ENCODE assay signal across 8 mouse cellular contexts in genomic region chrX:48462297-48462696, GRCm38 (mm10). TPM values are rescaled to one million over a fixed set of nuclear protein-coding genes. Genes with fewer than 3 reads are reported as not detected.
A peak's percentile ranks its signal among the peaks of the same experiment; 100 is the strongest.
DNase-seq lines count a peak whose midpoint lies in the region; ATAC-seq and TF ChIP-seq lines count a peak whose summit lies in the region.

No protein-coding gene starts in this region.

- H3K4me3 ChIP-seq in heart, embryonic 11.5 days (ENCODE audit: low read depth, low read length), result peak overlapping the region; percentile 38
- H3K4me3 ChIP-seq in bone marrow, adult 2 months (replicated peaks; ENCODE audit: control insufficient read depth, low read depth, low read length), result peak overlapping the region; percentile 47
- H3K4me3 ChIP-seq in hindbrain, embryonic 13.5 days, result peak overlapping the region; percentile 29
- H3K4me3 ChIP-seq in midbrain, embryonic 13.5 days (replicated peaks), result peak overlapping the region; percentile 31

- intact Hi-C loops in heart, postnatal 10 days (cut with DNase I), result loop anchor here (1.0 kb wide), 1 partner anchor 39 kb away; no protein-coding TSS in a partner anchor

- WGBS in heart, embryonic 11.5 days (ENCODE audit: insufficient replicate concordance), result 28% methylated on average over 4 of the region's 4 CpGs
- WGBS in bone marrow, adult 2 months, result 50% methylated on average over 4 of the region's 4 CpGs
- 38% methylated on average over 4 of the region's 4 CpGs for WGBS in hindbrain, embryonic 13.5 days
- 30% methylated on average over 4 of the region's 4 CpGs for WGBS in midbrain, embryonic 13.5 days

- DNase-seq in heart, postnatal 10 days, result no peak
- no peak for DNase-seq in cerebellum, adult 11 months
- no peak for DNase-seq in right cerebral cortex, postnatal 10 days (ENCODE audit: low spot score in 2 of 2)
- DNase-seq in thymus, postnatal 36 days, result no peak

- no peak overlapping the region for H3K27ac ChIP-seq in heart, embryonic 11.5 days (ENCODE audit: low read depth, low read length)
- H3K27ac ChIP-seq in bone marrow, adult 2 months (ENCODE audit: control insufficient read depth, insufficient read depth, low read depth, low read length, poor library complexity), result no peak overlapping the region
- no peak overlapping the region for H3K27ac ChIP-seq in hindbrain, embryonic 13.5 days
- no peak overlapping the region for H3K27ac ChIP-seq in midbrain, embryonic 13.5 days

- no peak overlapping the region for H3K9ac ChIP-seq in heart, embryonic 11.5 days (ENCODE audit: low read depth, low read length)
- peak overlapping the region; percentile 30; the same call in 1 of the 2 replicates for H3K9ac ChIP-seq in hindbrain, embryonic 13.5 days
- no peak overlapping the region for H3K9ac ChIP-seq in midbrain, embryonic 13.5 days (replicated peaks)

- 0 out of 2 replicates have a peak, but pooled peaks cover 2% of the 10 kb centered on the region for H3K4me1 ChIP-seq in heart, embryonic 11.5 days (ENCODE audit: control insufficient read depth, insufficient read depth, low read length)
- no peaks in the 10 kb centered on the region; the same call in 1 of the 2 replicates for H3K4me1 ChIP-seq in bone marrow, adult 2 months (ENCODE audit: control insufficient read depth, insufficient read depth, low read length)
- no peaks in the 10 kb centered on the region for H3K4me1 ChIP-seq in hindbrain, embryonic 13.5 days (replicated peaks)
- no peaks in the 10 kb centered on the region for H3K4me1 ChIP-seq in midbrain, embryonic 13.5 days (replicated peaks)

- TF ChIP-seq CTCF in bone marrow, adult 2 months (IDR thresholded peaks at IDR 0.05; ENCODE audit: control insufficient read depth, insufficient read depth, low read length), result no peak

- no peaks in the 10 kb centered on the region for H3K9me3 ChIP-seq in heart, embryonic 11.5 days (replicated peaks; ENCODE audit: control insufficient read depth, low read length)
- H3K9me3 ChIP-seq in hindbrain, embryonic 13.5 days, result no peaks in the 10 kb centered on the region
- H3K9me3 ChIP-seq in midbrain, embryonic 13.5 days, result no peaks in the 10 kb centered on the region

- H3K4me2 ChIP-seq in heart, embryonic 11.5 days, result peak overlapping the region; percentile 69
- H3K4me2 ChIP-seq in hindbrain, embryonic 13.5 days, result peak overlapping the region; percentile 58
- peak overlapping the region; percentile 57 for H3K4me2 ChIP-seq in midbrain, embryonic 13.5 days (replicated peaks)

- TF ChIP-seq POLR2A in bone marrow, adult 2 months (IDR thresholded peaks at IDR 0.05; ENCODE audit: borderline replicate concordance, control insufficient read depth, low read depth, low read length), result no peak

- no peaks in the 10 kb centered on the region for H3K27me3 ChIP-seq in heart, embryonic 11.5 days (ENCODE audit: control insufficient read depth, insufficient read depth, low read length)
- no peaks in the 10 kb centered on the region for H3K27me3 ChIP-seq in hindbrain, embryonic 13.5 days
- H3K27me3 ChIP-seq in midbrain, embryonic 13.5 days, result no peaks in the 10 kb centered on the region

- ATAC-seq in heart, embryonic 11.5 days (replicated peaks; ENCODE audit: insufficient number of reproducible peaks, low FRiP score, low TSS enrichment), result peak; percentile 10; the same call in 1 of the 2 replicates
- peak; percentile 55; the same call in 1 of the 2 replicates for ATAC-seq in hindbrain, embryonic 13.5 days (ENCODE audit: low FRiP score)
- peak; percentile 55; the same call in 1 of the 2 replicates for ATAC-seq in midbrain, embryonic 13.5 days

- H3K36me3 ChIP-seq in heart, embryonic 11.5 days (ENCODE audit: control insufficient read depth, insufficient read depth, low read length), result no peaks in the 10 kb centered on the region
- no peaks in the 10 kb centered on the region for H3K36me3 ChIP-seq in hindbrain, embryonic 13.5 days
- no peaks in the 10 kb centered on the region for H3K36me3 ChIP-seq in midbrain, embryonic 13.5 days

RNA-seq across cellular contexts. Expression of gene Elf4, which starts 0.6 kb away (rescaled TPM):
- 14.3 and 17.3 TPM in 2 replicates for polyA plus RNA-seq in heart, embryonic 11.5 days (2014; fragmentation: Nextera tagmentation; extraction: Ambion mirVana)
- 10 to 100 TPM; 15.3 to 16.7 TPM for total RNA-seq in heart, postnatal 10 days (2021)
- 12.4 and 20.4 TPM in 2 replicates for polyA plus RNA-seq in bone marrow, adult 2 months (2011; ENCODE audit: insufficient read depth, insufficient read length, low replicate concordance, missing spikeins)
- 0.69 and 0.84 TPM in 2 replicates for polyA plus RNA-seq in hindbrain, embryonic 13.5 days (2015; fragmentation: Nextera tagmentation; extraction: Ambion mirVana)
- 0.46 and 0.77 TPM in 2 replicates for polyA plus RNA-seq in midbrain, embryonic 13.5 days (2015; fragmentation: Nextera tagmentation; extraction: Ambion mirVana)

RNA-seq across cellular contexts. Expression of gene Aifm1, which starts 51.1 kb away (rescaled TPM):
- 96.4 and 120 TPM in 2 replicates for polyA plus RNA-seq in heart, embryonic 11.5 days (2014; fragmentation: Nextera tagmentation; extraction: Ambion mirVana)
- total RNA-seq in heart, postnatal 10 days (2021), result 10 to 100 TPM; 92.5 to 97.6 TPM
- polyA plus RNA-seq in bone marrow, adult 2 months (2011; ENCODE audit: insufficient read depth, insufficient read length, low replicate concordance, missing spikeins), result 5.7 and 16.2 TPM in 2 replicates
- polyA plus RNA-seq in hindbrain, embryonic 13.5 days (2015; fragmentation: Nextera tagmentation; extraction: Ambion mirVana), result 43.1 and 45.7 TPM in 2 replicates
- polyA plus RNA-seq in midbrain, embryonic 13.5 days (2015; fragmentation: Nextera tagmentation; extraction: Ambion mirVana), result 45.3 and 46.3 TPM in 2 replicates

RNA-seq across cellular contexts. Expression of gene Rab33a, which starts 56.8 kb away (rescaled TPM):
- 6.8 and 7.1 TPM in 2 replicates for polyA plus RNA-seq in heart, embryonic 11.5 days (2014; fragmentation: Nextera tagmentation; extraction: Ambion mirVana)
- under 1 TPM in 1 of 2 experiments, not detected in 1; 0.30 TPM for total RNA-seq in heart, postnatal 10 days (2021)
- 1.3 TPM in 1 of 2 replicates, not detected in the other for polyA plus RNA-seq in bone marrow, adult 2 months (2011; ENCODE audit: insufficient read depth, insufficient read length, low replicate concordance, missing spikeins)
- 86.1 and 94.1 TPM in 2 replicates for polyA plus RNA-seq in hindbrain, embryonic 13.5 days (2015; fragmentation: Nextera tagmentation; extraction: Ambion mirVana)
- polyA plus RNA-seq in midbrain, embryonic 13.5 days (2015; fragmentation: Nextera tagmentation; extraction: Ambion mirVana), result 74.5 and 83.7 TPM in 2 replicates
